Mouse (Mus musculus) forebrain, embryonic 12.5 days (tissue): Measurements from ENCODE around the gene Plekhg1. TPM values are rescaled to one million over a fixed set of nuclear protein-coding genes. Genes with fewer than 3 reads are reported as not detected.

Experiments used
- ATAC-seq: fragments of 200-750 bp; cut with Nextera tagmentation; 2 replicates; pipeline ENCODE4 v1.8.0; 2017; ENCODE audit warnings: moderate TSS enrichment; ENCODE audit not compliant: low FRiP score
- H3K27ac ChIP-seq: fragments of 300-500 bp; sonication (generic); 2 replicates; pipeline ENCODE4 v1.5.1; 2016; ENCODE audit warnings: mild to moderate bottlenecking
- H3K27me3 ChIP-seq: fragments of 300-500 bp; sonication (generic); 2 replicates; pipeline ENCODE4 v1.6.1; 2016; ENCODE audit warnings: mild to moderate bottlenecking
- H3K36me3 ChIP-seq: fragments of 300-500 bp; sonication (generic); replicated peaks from 2 replicates; pipeline ENCODE4 v1.6.1; 2016; ENCODE audit warnings: mild to moderate bottlenecking
- H3K4me1 ChIP-seq: fragments of 300-500 bp; sonication (generic); 2 replicates; pipeline ENCODE4 v1.6.1; 2016
- H3K4me2 ChIP-seq: fragments of 300-500 bp; sonication (generic); 2 replicates; pipeline ENCODE4 v1.6.1; 2016; ENCODE audit warnings: mild to moderate bottlenecking, moderate library complexity
- H3K4me3 ChIP-seq: fragments of 300-500 bp; sonication (generic); replicated peaks from 2 replicates; pipeline ENCODE4 v1.5.1; 2016; ENCODE audit warnings: mild to moderate bottlenecking
- H3K9ac ChIP-seq: fragments of 300-500 bp; sonication (generic); 2 replicates; pipeline ENCODE4 v1.6.1; 2016; ENCODE audit warnings: mild to moderate bottlenecking
- H3K9me3 ChIP-seq: fragments of 300-500 bp; sonication (generic); 2 replicates; pipeline ENCODE4 v1.6.1; 2016
- whole genome bisulfite sequencing: fragments of 180-500 bp; shearing (Covaris S2); methylation state at CpG from one replicate; pipeline ENCODE4 v1.1.7; 2016; 5-methylcytosine and 5-hydroxymethylcytosine counted together
- polyA plus RNA-seq: library from polyadenylated mRNA; unstranded; fragments of >200 nt; fragmentation: Nextera tagmentation; extraction: Ambion mirVana; gene quantifications from 2 replicates; pipeline ENCODE4 v1.2.1, GENCODE M21; 2016

Plekhg1 gene
- polyA plus RNA-seq, 1 experiment from 2014 or later: 14.9 TPM

DNA sequence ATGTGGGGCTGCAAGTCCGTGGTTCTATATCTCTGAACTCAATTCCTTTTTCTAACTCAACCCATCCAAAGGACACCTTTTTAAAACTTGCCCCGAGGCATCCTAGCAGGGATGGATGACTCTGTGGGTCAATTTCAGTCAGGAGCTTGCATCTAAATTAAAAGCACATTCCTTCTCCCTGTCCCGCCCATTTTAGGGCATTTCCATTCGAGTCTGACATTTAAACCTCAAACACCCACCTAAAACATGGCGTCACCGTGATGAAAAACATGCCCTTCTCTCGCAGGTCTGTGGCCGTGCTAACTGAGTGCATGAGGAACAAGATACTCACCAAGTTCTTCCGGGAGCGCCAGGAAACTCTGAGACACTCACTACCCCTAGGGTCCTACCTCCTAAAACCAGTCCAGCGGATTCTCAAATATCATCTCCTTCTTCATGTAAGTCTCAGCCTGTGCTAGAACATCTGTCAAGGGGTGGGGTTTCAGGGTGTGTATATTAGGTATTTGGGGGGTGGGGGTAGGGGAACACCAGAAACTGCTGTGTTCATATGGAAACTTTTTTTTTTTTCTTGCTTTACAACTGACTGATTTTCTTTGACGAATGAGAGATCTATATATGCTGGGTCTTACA lies 193.3 kb downstream of the Plekhg1 start:
- H3K9me3 ChIP-seq: no peaks in the 10 kb centered on the region
- no peak overlapping the region for H3K4me3 ChIP-seq
- no peaks in the 10 kb centered on the region for H3K36me3 ChIP-seq
- no peak overlapping the region for H3K4me2 ChIP-seq
- no peak overlapping the region for H3K9ac ChIP-seq
- 81% methylated on average over 12 of the region's 12 CpGs for whole genome bisulfite sequencing
- no peaks in the 10 kb centered on the region for H3K4me1 ChIP-seq
- ATAC-seq: no peak
- H3K27ac ChIP-seq: no peak overlapping the region
- no peaks in the 10 kb centered on the region for H3K27me3 ChIP-seq

DNA sequence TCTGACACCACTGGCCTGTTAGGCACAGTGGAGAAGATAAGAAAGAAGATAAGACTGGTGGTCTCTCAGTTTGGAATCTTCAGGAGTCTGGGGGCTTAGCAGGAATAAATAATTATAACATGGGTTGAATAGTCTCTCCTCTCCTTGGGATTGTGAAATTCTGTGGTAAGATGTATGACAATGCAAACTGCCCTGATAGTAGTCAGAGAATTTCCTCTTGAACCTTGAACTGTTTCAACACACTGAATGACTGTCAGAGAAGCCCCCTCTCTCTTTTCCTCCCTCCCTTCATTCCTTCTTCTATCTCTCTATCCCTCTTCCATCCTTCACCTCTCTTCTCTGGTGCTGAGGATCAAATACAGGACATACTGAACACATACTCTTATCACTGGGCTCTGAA lies 196.7 kb downstream of the Plekhg1 start:
- Histone ChIP-seq H3K36me3 (peaks cover 11% of the 10 kb centered on the region; the same call in 1 of the 2 replicates), H3K27me3 (no peaks in the 10 kb centered on the region), H3K9me3 (no peaks in the 10 kb centered on the region), H3K9ac (no peak overlapping the region), H3K4me3 (no peak overlapping the region), H3K4me2 (no peak overlapping the region), H3K4me1 (peaks cover 8% of the 10 kb centered on the region), H3K27ac (no peak overlapping the region)
- no peak for ATAC-seq

DNA sequence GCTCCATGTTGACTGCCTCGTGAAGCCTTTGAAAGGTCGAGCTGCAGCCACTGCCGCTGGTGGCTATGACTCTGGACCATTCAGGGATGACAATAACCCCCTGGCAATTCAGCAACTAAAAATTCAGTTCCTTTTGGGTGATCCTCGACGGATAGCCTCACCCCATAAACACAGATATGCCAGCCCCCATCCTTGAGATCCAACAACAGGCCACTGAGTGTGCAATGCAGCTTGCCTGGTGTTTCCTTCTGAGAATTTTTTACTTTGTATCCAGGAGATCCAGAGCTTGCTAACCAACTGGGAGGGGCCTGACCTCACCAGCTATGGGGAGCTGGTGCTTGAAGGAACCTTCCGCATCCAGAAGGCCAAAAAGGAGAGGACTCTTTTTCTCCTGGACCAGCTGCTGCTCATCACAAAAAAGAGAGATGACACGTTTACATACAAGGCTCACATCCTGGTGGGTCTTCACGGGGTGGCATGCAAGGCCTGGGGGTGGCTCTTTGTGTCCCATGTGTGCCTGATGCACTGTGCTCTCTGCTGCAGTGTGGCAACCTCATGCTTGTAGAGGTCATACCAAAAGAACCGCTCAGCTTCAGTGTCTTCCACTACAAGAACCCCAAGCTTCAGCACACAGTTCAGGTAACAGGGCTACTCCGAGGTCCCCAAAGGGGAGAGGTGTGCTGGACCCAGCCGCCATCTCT lies 199.9 kb downstream of the Plekhg1 start:
- 91% methylated on average over 11 of the region's 11 CpGs for WGBS
- peaks cover 11% of the 10 kb centered on the region; the same call in 1 of the 2 replicates for H3K36me3 ChIP-seq
- no peak overlapping the region for H3K4me2 ChIP-seq
- H3K9ac ChIP-seq: no peak overlapping the region
- ATAC-seq: no peak
- no peaks in the 10 kb centered on the region for H3K27me3 ChIP-seq
- H3K4me1 ChIP-seq: peaks cover 8% of the 10 kb centered on the region
- no peak overlapping the region for H3K4me3 ChIP-seq
- H3K9me3 ChIP-seq: no peaks in the 10 kb centered on the region
- H3K27ac ChIP-seq: no peak overlapping the region

DNA sequence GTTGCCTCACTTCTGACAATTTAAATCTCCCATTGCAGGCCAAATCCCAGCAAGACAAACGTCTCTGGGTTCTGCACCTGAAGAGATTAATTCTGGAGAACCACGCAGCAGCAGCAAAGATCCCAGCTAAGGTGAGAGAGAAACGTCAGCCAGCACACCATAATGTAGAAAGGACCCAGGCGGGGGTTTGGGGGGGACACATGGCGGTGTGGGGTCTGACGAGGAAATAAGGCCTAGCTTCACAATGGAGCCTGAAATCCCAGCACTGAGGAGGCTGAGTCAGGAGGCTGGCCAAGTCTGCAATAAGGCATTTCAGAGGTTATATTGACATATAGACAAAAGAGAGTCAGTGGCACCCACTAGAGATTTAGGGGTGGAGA lies 200.4 kb downstream of the Plekhg1 start:
- Histone ChIP-seq H3K9me3 (no peaks in the 10 kb centered on the region), H3K4me1 (peaks cover 8% of the 10 kb centered on the region), H3K27ac (no peak overlapping the region), H3K9ac (no peak overlapping the region), H3K27me3 (no peaks in the 10 kb centered on the region), H3K36me3 (peaks cover 11% of the 10 kb centered on the region; the same call in 1 of the 2 replicates), H3K4me2 (no peak overlapping the region), H3K4me3 (no peak overlapping the region)
- 89% methylated on average over 6 of the region's 6 CpGs for WGBS
- no peak for ATAC-seq

DNA sequence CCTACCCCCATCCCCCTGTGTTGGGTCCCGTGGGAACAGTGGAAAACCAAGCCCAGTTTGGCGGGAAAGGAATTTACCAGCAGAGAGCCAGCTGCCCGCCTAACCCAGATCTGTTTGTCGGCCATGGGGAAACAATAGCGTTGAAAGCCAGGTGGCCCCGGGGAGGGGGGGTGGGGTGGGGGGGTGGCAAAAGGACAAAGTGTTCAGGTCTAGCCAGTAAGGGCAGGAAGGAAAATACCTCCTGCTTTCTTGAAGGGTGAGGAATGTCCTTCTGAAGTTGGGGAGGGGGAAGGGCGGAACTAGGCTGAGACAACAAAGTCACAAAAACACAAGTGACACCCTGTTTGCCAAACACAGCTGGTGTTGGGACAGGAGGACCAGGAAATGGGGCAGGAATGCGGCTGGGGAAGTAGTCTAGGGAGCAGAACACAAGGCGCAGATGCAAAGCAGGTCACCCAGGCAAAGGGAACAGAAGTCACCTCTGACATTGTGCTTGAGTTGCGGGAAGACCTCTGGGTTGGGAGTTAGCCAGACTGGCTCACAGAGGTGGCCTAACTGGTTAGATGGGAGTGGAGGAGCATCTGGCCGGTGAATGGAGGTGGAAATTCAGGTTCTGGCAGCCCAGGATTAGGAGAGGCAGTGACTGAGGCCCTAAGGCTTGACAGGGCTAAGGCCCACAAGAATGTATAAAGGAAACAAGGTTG lies 201.0 kb downstream of the Plekhg1 start:
- Histone ChIP-seq H3K9ac (no peak overlapping the region), H3K4me1 (peaks cover 8% of the 10 kb centered on the region), H3K4me3 (no peak overlapping the region), H3K4me2 (no peak overlapping the region), H3K9me3 (no peaks in the 10 kb centered on the region), H3K36me3 (peaks cover 11% of the 10 kb centered on the region; the same call in 1 of the 2 replicates), H3K27me3 (no peaks in the 10 kb centered on the region), H3K27ac (0 out of 2 replicates have a peak overlapping the region, but pooled peaks have one; percentile 25)
- WGBS: 34% methylated on average over 11 of the region's 11 CpGs
- ATAC-seq: 0 out of 2 replicates have a peak, but pooled peaks have one; percentile 18

DNA sequence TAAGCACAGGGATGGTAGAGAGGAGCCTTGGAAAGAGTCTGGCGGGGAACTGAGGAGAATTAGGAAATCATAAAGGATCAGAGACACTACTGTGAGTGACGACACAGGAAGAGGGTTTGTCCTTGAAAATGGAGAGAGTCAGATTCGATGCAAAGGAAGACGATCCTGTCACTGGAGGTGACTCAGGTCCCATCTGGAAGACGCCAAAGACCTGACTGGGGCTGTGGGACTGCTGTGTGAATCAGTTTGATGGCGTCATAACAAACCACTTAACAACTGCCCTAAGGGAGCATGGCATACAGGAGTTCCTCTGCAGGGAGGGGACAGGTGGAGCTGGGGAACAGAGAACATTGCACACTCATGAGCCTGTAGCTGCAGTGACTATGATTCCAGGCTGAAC lies 202.1 kb downstream of the Plekhg1 start:
- Histone ChIP-seq H3K9me3 (no peaks in the 10 kb centered on the region), H3K27me3 (no peaks in the 10 kb centered on the region), H3K4me1 (peaks cover 8% of the 10 kb centered on the region), H3K27ac (no peak overlapping the region), H3K4me3 (no peak overlapping the region), H3K9ac (no peak overlapping the region), H3K36me3 (peaks cover 11% of the 10 kb centered on the region; the same call in 1 of the 2 replicates), H3K4me2 (no peak overlapping the region)
- ATAC-seq: no peak
- WGBS: 83% methylated on average over 6 of the region's 6 CpGs

DNA sequence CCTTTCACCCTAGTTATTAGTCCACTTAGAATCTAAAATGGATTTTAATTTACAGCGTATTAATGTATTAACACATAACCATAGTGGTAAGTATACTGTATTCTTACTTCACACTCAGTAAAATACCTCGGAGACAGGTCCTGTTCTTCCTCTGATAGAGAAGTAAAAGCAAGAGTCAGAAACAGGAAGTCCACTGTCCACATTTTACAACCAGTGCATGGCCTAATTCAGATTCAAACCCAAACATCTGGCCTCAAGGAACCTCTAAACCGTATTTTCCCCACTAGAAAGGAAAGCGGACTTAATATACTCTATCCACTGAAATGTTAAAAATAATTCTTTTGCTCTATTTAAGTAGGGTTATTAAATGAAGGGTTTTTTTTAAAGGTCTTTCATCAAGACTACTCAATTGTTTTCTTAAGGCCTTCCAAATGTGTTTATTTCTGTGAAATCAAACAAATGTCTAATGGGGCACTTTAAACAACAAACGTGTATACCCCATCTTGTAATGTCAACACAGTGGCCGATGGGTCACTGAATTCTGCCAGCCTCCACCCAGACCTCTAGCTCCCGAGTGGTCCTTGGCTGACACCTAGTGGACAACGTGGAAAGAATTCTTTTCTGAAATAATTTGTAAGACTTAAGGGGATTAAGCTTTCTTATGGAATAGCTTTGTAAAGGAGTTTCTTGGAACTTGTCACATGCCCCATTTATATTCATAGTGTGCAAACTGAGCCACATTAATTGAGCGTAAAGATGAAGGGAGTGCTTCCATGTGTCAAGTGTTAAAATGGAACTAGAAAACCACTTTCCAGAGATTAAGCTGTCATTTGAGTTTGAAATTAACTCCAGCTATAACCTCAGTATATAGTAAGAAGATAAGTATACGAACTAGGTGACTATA lies 203.6 kb downstream of the Plekhg1 start:
- Histone ChIP-seq H3K9ac (no peak overlapping the region), H3K36me3 (peaks cover 8% of the 10 kb centered on the region; the same call in 1 of the 2 replicates), H3K27me3 (no peaks in the 10 kb centered on the region), H3K9me3 (no peaks in the 10 kb centered on the region), H3K4me1 (peaks cover 8% of the 10 kb centered on the region), H3K4me2 (no peak overlapping the region), H3K4me3 (no peak overlapping the region), H3K27ac (no peak overlapping the region)
- 32% methylated on average over 10 of the region's 10 CpGs for WGBS
- ATAC-seq: peak; percentile 75; the same call in 1 of the 2 replicates

DNA sequence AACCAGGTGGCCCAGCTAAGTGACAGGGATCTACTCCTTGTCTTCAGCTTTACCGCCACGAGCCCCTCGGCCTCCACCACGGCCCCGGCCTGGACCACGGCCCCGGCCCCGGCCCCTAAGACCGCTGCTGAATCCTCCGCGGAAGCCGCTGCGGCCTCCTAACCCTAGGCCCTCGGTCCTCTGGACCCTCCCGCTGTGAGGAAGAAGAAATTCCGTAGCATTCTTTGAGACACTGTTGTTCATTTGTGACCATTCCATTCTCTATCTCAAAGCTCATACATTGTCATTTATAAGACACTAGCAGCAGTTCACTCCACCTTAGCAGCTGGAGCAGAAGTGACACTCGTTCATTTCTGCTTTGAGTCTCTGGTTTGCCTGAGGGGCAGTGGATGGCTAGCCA lies 206.7 kb downstream of the Plekhg1 start:
- Histone ChIP-seq H3K36me3 (no peaks in the 10 kb centered on the region), H3K9me3 (no peaks in the 10 kb centered on the region), H3K4me1 (0 out of 2 replicates have a peak, but pooled peaks cover under 1% of the 10 kb centered on the region), H3K4me2 (no peak overlapping the region), H3K27ac (no peak overlapping the region), H3K27me3 (no peaks in the 10 kb centered on the region), H3K9ac (no peak overlapping the region), H3K4me3 (no peak overlapping the region)
- ATAC-seq: no peak
- WGBS: 91% methylated on average over 17 of the region's 17 CpGs

DNA sequence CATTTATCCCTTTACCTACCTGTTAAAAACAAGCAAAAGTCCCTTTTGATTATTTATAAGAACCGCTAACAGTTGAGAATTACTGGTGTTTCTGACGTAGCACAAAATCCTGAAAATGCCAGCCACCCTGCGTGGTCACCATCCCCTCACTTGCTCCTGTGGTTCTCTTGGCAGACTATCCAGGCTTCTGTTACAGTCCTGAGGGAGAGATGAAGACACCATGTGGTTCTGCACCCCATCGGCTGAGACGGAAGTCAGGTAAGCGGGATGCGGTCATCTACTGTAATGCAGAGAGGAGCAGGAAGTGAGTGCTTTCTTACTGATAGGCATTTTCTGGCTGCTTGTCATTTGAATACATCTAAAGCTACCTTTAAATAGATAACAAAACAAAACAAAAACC lies 207.2 kb downstream of the Plekhg1 start:
- Histone ChIP-seq H3K4me3 (no peak overlapping the region), H3K9me3 (no peaks in the 10 kb centered on the region), H3K27ac (no peak overlapping the region), H3K4me2 (no peak overlapping the region), H3K27me3 (no peaks in the 10 kb centered on the region), H3K9ac (no peak overlapping the region), H3K36me3 (no peaks in the 10 kb centered on the region), H3K4me1 (no peaks in the 10 kb centered on the region)
- 93% methylated on average over 7 of the region's 7 CpGs for WGBS
- no peak for ATAC-seq

DNA sequence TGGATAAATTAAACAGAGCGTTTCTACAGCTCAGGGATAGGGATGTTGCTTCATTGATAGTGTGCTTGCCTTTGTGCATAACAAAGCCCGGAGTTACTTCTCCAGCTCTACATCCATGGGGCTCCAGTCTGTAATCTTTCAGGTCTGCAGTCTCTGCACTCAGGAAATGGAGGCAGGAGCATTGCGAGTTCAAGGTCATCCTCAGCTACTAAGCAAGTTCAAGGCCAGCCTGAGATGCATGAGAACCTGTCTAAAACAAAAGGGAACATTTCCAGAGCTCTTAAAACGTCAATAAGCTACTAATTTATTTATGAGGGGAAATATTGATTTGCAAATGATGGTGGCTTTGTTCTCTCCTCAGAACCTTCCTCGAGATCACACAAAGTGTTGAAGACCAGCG lies 209.1 kb downstream of the Plekhg1 start:
- Histone ChIP-seq H3K4me3 (no peak overlapping the region), H3K27me3 (no peaks in the 10 kb centered on the region), H3K4me1 (no peaks in the 10 kb centered on the region), H3K27ac (no peak overlapping the region), H3K4me2 (no peak overlapping the region), H3K9me3 (no peaks in the 10 kb centered on the region), H3K36me3 (no peaks in the 10 kb centered on the region), H3K9ac (no peak overlapping the region)
- 89% methylated on average over 6 of the region's 6 CpGs for WGBS
- no peak for ATAC-seq

DNA sequence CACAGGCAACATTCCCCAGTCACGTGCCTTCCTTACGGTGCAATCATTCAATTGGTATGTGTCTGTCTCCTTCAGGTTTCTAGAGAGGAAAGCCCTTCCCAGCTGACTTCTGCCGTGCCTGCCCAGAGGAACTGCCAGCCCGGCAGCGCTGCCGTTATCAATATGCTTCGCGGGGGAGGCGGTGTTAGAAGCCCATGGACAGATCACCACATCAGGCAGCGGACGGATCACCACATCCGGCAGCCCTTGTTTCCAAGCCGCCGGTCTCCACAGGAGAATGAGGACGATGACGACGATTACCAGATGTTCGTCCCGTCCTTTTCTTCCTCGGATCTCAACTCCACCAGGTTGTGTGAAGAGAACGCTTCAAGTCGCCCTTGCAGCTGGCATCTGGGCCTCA lies 216.3 kb downstream of the Plekhg1 start:
- Histone ChIP-seq H3K4me1 (no peaks in the 10 kb centered on the region), H3K9me3 (no peaks in the 10 kb centered on the region), H3K4me3 (no peak overlapping the region), H3K4me2 (no peak overlapping the region), H3K27ac (no peak overlapping the region), H3K36me3 (peaks cover 21% of the 10 kb centered on the region), H3K9ac (no peak overlapping the region), H3K27me3 (no peaks in the 10 kb centered on the region)
- WGBS: 94% methylated on average over 22 of the region's 22 CpGs
- no peak for ATAC-seq

DNA sequence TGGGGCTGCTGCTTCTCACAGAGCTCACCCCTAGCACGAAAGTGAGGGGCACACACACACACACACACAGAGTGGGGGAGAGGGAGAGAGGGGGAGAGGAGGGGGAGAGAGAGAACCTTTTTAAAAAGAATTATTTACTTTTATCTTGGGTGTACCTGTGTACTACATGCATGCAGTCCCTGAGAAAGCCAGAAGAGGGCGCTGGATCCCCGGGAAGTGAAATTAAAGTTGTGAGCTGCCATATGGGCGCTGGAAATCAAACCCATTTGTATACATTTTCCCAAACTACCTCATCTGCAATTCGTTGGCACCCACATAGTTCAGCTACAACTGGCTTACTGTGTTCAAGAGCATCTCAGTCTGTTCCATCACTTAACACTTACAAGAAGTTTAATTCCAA lies 218.4 kb downstream of the Plekhg1 start:
- Histone ChIP-seq H3K27me3 (no peaks in the 10 kb centered on the region), H3K4me1 (no peaks in the 10 kb centered on the region), H3K9ac (no peak overlapping the region), H3K27ac (no peak overlapping the region), H3K9me3 (no peaks in the 10 kb centered on the region), H3K4me2 (no peak overlapping the region), H3K4me3 (no peak overlapping the region), H3K36me3 (peaks cover 25% of the 10 kb centered on the region)
- no peak for ATAC-seq
- 75% methylated on average over 5 of the region's 5 CpGs for WGBS
